Mouse (Mus musculus) cortical plate, adult 2 months (tissue): ENCODE data around the gene Unc45a. TPM values are rescaled to one million over a fixed set of nuclear protein-coding genes. Genes with fewer than 3 reads are reported as not detected.
A peak's percentile ranks its signal among the peaks of the same experiment; 100 is the strongest.

ENCODE experiments used
- H3K27ac ChIP-seq: fragments of 200-500 bp; 2 replicates; pipeline ENCODE4 v1.5.1; 2012; ENCODE audit warnings: low read length, control low read depth, inconsistent platforms; ENCODE audit not compliant: insufficient read depth
- H3K4me1 ChIP-seq: fragments of 200-500 bp; 2 replicates; pipeline ENCODE4 v1.6.1; 2011; ENCODE audit warnings: low read length; ENCODE audit not compliant: control insufficient read depth, insufficient read depth
- H3K4me3 ChIP-seq: fragments of 200-500 bp; 2 replicates; pipeline ENCODE4 v1.5.1; 2011; ENCODE audit warnings: mild to moderate bottlenecking, low read length, control low read depth; ENCODE audit not compliant: insufficient read depth
- CTCF ChIP-seq: fragments of 200-500 bp; IDR thresholded peaks from 2 replicates; pipeline ENCODE4 v1.5.1; 2011; ENCODE audit warnings: mild to moderate bottlenecking, control low read depth, low read length; ENCODE audit not compliant: insufficient read depth; ENCODE audit errors: extremely low read depth
- POLR2A ChIP-seq: fragments of 200-500 bp; IDR thresholded peaks from 2 replicates; pipeline ENCODE4 v1.6.1; 2011; ENCODE audit warnings: mild to moderate bottlenecking, low read length, control low read depth; ENCODE audit not compliant: insufficient read depth; ENCODE audit errors: extremely low read depth
- polyA plus RNA-seq: library from polyadenylated mRNA; depleted of rRNA; stranded (reverse); fragments of >200 nt; gene quantifications from 2 replicates; pipeline ENCODE4 v1.2.3, GENCODE M21; 2012

Unc45a gene
- polyA plus RNA-seq, 1 experiment: 55.4 TPM

DNA sequence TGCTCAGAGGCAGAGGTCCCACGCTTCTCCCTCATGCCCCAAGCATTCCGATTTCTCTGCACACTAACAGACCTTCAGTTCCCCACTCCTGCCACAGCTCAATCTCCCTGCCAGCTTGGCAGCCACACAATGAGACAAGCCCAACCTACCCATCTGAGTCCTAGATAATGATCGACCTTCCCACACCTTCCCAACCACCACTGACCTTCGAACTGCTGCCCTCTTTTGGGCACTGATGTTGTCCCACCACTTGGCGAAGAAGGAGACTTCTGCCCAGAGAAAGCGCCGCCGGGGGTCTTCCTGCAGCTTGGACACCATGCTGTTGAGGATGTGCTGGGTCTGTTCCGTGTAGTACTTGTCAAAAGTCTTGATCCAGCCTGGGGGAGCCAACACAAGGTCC, 27.2 kb upstream of the Unc45a start:
- no peak overlapping the region for H3K4me3 ChIP-seq
- no peak overlapping the region for H3K27ac ChIP-seq
- TF ChIP-seq POLR2A: no peak
- TF ChIP-seq CTCF: no peak
- peaks cover 5% of the 10 kb centered on the region; the same call in 1 of the 2 replicates for H3K4me1 ChIP-seq

GRCm38 (mm10) chr7:80367232-80367631, 26.4 kb upstream of the Unc45a start:
- TF ChIP-seq POLR2A (no peak), CTCF (no peak)
- Histone ChIP-seq H3K27ac (no peak overlapping the region), H3K4me3 (no peak overlapping the region), H3K4me1 (peaks cover 5% of the 10 kb centered on the region; the same call in 1 of the 2 replicates)

GRCm38 (mm10) chr7:80365759-80366158, 25.0 kb upstream of the Unc45a start:
- no peak overlapping the region for H3K4me3 ChIP-seq
- H3K27ac ChIP-seq: no peak overlapping the region
- no peak for TF ChIP-seq POLR2A
- no peak for TF ChIP-seq CTCF
- H3K4me1 ChIP-seq: peaks cover 5% of the 10 kb centered on the region; the same call in 1 of the 2 replicates

DNA sequence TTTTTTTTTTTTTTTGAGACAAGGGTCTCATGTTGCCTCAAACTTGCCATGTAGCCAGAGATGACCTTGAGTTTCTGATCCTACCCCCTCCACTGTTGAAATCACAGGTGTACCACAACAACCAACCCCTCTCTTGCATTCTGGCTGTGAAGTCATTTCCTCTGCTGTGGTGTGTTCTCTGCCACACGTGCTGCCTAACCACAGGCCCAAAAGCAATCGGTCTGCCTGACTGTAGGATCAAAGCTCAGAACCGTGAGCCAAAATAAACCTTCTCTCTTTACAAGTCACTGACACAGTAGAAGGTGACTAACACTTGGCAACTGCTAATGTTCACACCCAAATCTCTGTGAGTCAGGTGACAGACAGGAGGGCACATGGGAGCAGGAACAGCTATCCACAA, 19.6 kb upstream of the Unc45a start:
- TF ChIP-seq CTCF (no peak), POLR2A (no peak)
- Histone ChIP-seq H3K4me3 (no peak overlapping the region), H3K4me1 (no peaks in the 10 kb centered on the region), H3K27ac (no peak overlapping the region)

DNA sequence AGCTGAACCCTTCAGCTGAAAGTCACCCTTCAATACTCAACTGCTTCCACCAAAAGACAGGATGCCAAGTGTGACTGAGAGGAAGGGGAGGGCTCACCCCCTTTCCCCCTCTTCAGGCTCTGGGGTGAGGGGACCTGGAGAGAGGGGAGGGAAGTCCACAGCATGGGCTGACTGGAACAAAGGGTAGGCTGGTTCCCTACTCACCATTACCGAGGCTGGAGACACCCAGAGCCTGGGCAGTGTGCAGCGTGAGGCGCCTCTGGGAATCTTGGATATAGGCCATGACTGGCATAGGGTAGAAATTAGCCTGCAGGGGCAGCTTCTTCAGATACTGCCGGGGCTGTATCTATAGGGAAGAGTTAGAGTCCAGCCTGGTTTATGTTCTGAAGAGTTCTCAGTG, 17.2 kb upstream of the Unc45a start:
- TF ChIP-seq POLR2A (no peak), CTCF (no peak)
- Histone ChIP-seq H3K4me1 (no peaks in the 10 kb centered on the region), H3K27ac (no peak overlapping the region), H3K4me3 (no peak overlapping the region)

GRCm38 (mm10) chr7:80357156-80357555, 16.4 kb upstream of the Unc45a start:
- Histone ChIP-seq H3K27ac (peak overlapping the region; percentile 86), H3K4me3 (no peak overlapping the region), H3K4me1 (no peaks in the 10 kb centered on the region)
- no peak for TF ChIP-seq CTCF
- peak; percentile 54; the same call in 1 of the 2 replicates for TF ChIP-seq POLR2A

- H3K27ac ChIP-seq: peak overlapping the region; percentile 86
- H3K4me3 ChIP-seq: no peak overlapping the region
- H3K4me1 ChIP-seq: no peaks in the 10 kb centered on the region
- TF ChIP-seq POLR2A (no peak), CTCF (no peak)
These were observed 15.5 kb upstream of the Unc45a start for GRCm38 (mm10) chr7:80356351-80356750.

DNA sequence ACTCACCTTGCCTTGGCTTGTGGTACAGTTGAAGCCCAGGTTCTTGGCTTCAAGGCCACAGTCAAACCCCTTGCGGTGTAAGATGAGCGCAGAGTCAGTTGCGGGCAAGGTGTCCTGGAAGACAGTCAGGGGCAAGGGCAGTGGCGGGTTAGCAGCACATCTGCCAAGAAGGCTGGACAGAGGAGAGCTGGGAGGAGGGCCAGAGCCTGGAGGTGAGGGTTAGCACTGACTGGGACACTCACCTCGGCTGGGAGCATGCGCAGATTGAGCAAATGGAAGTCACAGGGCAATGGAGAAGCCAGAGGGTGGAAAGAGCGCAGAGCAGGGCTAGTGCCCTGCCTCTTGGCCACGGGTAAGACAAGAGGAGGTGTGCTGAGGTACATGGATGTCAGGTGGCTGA, 12.1 kb upstream of the Unc45a start:
- no peaks in the 10 kb centered on the region for H3K4me1 ChIP-seq
- H3K4me3 ChIP-seq: no peak overlapping the region
- H3K27ac ChIP-seq: no peak overlapping the region
- TF ChIP-seq CTCF (no peak), POLR2A (no peak)

GRCm38 (mm10) chr7:80350808-80351207, 10.0 kb upstream of the Unc45a start:
- no peak overlapping the region for H3K4me3 ChIP-seq
- no peaks in the 10 kb centered on the region for H3K4me1 ChIP-seq
- TF ChIP-seq POLR2A: no peak
- TF ChIP-seq CTCF: no peak
- H3K27ac ChIP-seq: no peak overlapping the region

GRCm38 (mm10) chr7:80347670-80348586, 7.1 kb upstream of the Unc45a start:
- no peak overlapping the region for H3K4me3 ChIP-seq
- H3K4me1 ChIP-seq: no peaks in the 10 kb centered on the region; the same call in 1 of the 2 replicates
- no peak overlapping the region for H3K27ac ChIP-seq
- no peak for TF ChIP-seq POLR2A
- TF ChIP-seq CTCF: no peak
